Mouse (Mus musculus): Measurements from ENCODE around the gene Dnajc13.

DNA sequence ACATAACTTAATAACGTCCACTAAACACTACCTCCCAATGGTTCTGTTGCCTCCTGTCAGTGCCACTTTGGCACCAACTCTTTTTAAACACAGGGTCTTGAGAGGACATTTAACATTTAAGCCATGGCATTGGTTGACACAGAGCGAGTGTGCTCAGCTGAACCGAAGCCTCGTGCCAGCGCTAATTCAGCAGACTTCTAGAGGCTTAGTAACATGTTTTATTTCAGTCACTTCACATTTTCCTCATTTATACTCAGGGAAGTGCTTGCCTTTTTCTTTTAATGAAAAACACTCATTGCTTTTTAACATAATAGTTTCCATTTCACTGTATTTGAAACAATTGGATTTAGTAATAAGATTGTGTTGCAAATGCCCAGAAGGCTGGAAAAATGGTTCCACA, 153.6 kb downstream of the Dnajc13 start:
- TF ChIP-seq ZKSCAN1 (IDR thresholded peaks at IDR 0.05; ENCODE audit: low read depth, low read length): no peak
- no peak for TF ChIP-seq GATA1 (IDR thresholded peaks at IDR 0.05; ENCODE audit: low read depth, low read length)
- no peak for TF ChIP-seq CTCF (IDR thresholded peaks at IDR 0.05 in 2 of 3, conservative IDR thresholded peaks at IDR 0.05 in 1 of 3; ENCODE audit: control insufficient read depth in 1 of 3, insufficient read depth in 1 of 3, low read depth in 2 of 3, low read length in 3 of 3, poor library complexity in 1 of 3, severe bottlenecking in 1 of 3)
- no peak for TF ChIP-seq POLR2A (IDR thresholded peaks at IDR 0.05; ENCODE audit: control insufficient read depth in 1 of 2, insufficient read depth in 1 of 2, low read depth in 1 of 2, low read length in 2 of 2, poor library complexity in 1 of 2)
- no peak for TF ChIP-seq MYB (IDR thresholded peaks at IDR 0.05; ENCODE audit: low read depth, low read length)
- no peak for TF ChIP-seq UBTF (IDR thresholded peaks at IDR 0.05; ENCODE audit: borderline replicate concordance, insufficient read depth, low read depth, low read length)
- TF ChIP-seq TBP (IDR thresholded peaks at IDR 0.05; ENCODE audit: low read depth, low read length): no peak
- no peak for TF ChIP-seq CHD2 (IDR thresholded peaks at IDR 0.05; ENCODE audit: low read length)
- TF ChIP-seq USF1 (IDR thresholded peaks at IDR 0.05; ENCODE audit: low read depth, low read length): no peak
- TF ChIP-seq MAFK (IDR thresholded peaks at IDR 0.05; ENCODE audit: borderline replicate concordance, low read depth, low read length): no peak
